Mouse (Mus musculus) layer of hippocampus, adult 18-20 months (tissue): Measurements from ENCODE around the gene Agmo. TPM values are rescaled to one million over a fixed set of nuclear protein-coding genes. Genes with fewer than 3 reads are reported as not detected.

ENCODE experiments used
- total RNA-seq, 2 experiments: library from RNA; stranded (reverse); gene quantifications; 2 replicates each; pipeline ENCODE4 v1.2.3; 2021

Gene Agmo
- total RNA-seq, 2 experiments from 2014 or later = 6.6 to 6.8 TPM

Other genes with a start within 250 kb of the Agmo start
- not detected for gene Meox2, start 133.1 kb upstream of the Agmo start, total RNA-seq